Mouse (Mus musculus): ENCODE data around the gene Pole3. TPM values are rescaled to one million over a fixed set of nuclear protein-coding genes. Genes with fewer than 3 reads are reported as not detected.
A peak's percentile ranks its signal among the peaks of the same experiment; 100 is the strongest.

Pole3 gene
- 116 and 117 TPM in 2 replicates for polyA plus RNA-seq (2014; fragmentation: Nextera tagmentation; extraction: Ambion mirVana)

- Histone ChIP-seq H3K9me3 (ENCODE audit: control insufficient read depth, low read length) (no peaks in the 10 kb centered on the region), H3K36me3 (ENCODE audit: control insufficient read depth, insufficient read depth, low read length) (no peaks in the 10 kb centered on the region), H3K27ac (ENCODE audit: low read depth, low read length) (peak within 1 kb of the TSS; percentile 82), H3K4me3 (ENCODE audit: low read depth, low read length) (peak within 1 kb of the TSS; percentile 76), H3K4me1 (replicated peaks; ENCODE audit: control insufficient read depth, insufficient read depth, low read length) (no peaks in the 10 kb centered on the region; the same call in 1 of the 2 replicates), H3K9ac (ENCODE audit: low read depth, low read length) (peak within 1 kb of the TSS; percentile 84), H3K27me3 (ENCODE audit: control insufficient read depth, insufficient read depth, low read length) (no peaks in the 10 kb centered on the region), H3K4me2 (replicated peaks; ENCODE audit: low read depth, low read length) (peak within 1 kb of the TSS; percentile 78)
- ATAC-seq (ENCODE audit: low FRiP score) (peak; percentile 99), DNase-seq (ENCODE audit: low spot score) (peak; percentile 99)
- WGBS, result under 1% methylated on average over 59 of the region's 59 CpGs
Observed at GRCm38 (mm10) chr4:62524651-62525488, at the start of gene Pole3, which contains the start of gene 4933430I17Rik. TSS of gene Pole3 (minus strand) at chr4:62525068. TSS of gene 4933430I17Rik (plus strand) at chr4:62525369.

- WGBS, result 87% methylated on average over 5 of the region's 5 CpGs
Observed at GRCm38 (mm10) chr4:62570029-62570428, 45.2 kb upstream of the Pole3 start.

GRCm38 (mm10) chr4:62569603-62570002, 44.7 kb upstream of the Pole3 start:
- Histone ChIP-seq H3K9ac (ENCODE audit: low read depth, low read length) (no peak overlapping the region), H3K36me3 (ENCODE audit: control insufficient read depth, insufficient read depth, low read length) (no peaks in the 10 kb centered on the region), H3K4me1 (replicated peaks; ENCODE audit: control insufficient read depth, insufficient read depth, low read length) (no peaks in the 10 kb centered on the region), H3K4me3 (ENCODE audit: low read depth, low read length) (no peak overlapping the region), H3K4me2 (replicated peaks; ENCODE audit: low read depth, low read length) (no peak overlapping the region), H3K9me3 (ENCODE audit: control insufficient read depth, low read length) (no peaks in the 10 kb centered on the region), H3K27me3 (ENCODE audit: control insufficient read depth, insufficient read depth, low read length) (no peaks in the 10 kb centered on the region), H3K27ac (ENCODE audit: low read depth, low read length) (no peak overlapping the region)
- WGBS, result 93% methylated on average over 5 of the region's 5 CpGs
- DNase-seq (ENCODE audit: low spot score), result no peak
- ATAC-seq (ENCODE audit: low FRiP score), result no peak

More at GRCm38 (mm10) chr4:62570029-62570428, 45.2 kb upstream of the Pole3 start:
- no peaks in the 10 kb centered on the region for H3K4me1 ChIP-seq (replicated peaks; ENCODE audit: control insufficient read depth, insufficient read depth, low read length)
- H3K4me2 ChIP-seq (replicated peaks; ENCODE audit: low read depth, low read length), result no peak overlapping the region
- DNase-seq (ENCODE audit: low spot score) (no peak), ATAC-seq (ENCODE audit: low FRiP score) (no peak)
- no peaks in the 10 kb centered on the region for H3K27me3 ChIP-seq (ENCODE audit: control insufficient read depth, insufficient read depth, low read length)
- no peaks in the 10 kb centered on the region for H3K36me3 ChIP-seq (ENCODE audit: control insufficient read depth, insufficient read depth, low read length)
- H3K4me3 ChIP-seq (ENCODE audit: low read depth, low read length), result no peak overlapping the region
- no peak overlapping the region for H3K27ac ChIP-seq (ENCODE audit: low read depth, low read length)
- H3K9me3 ChIP-seq (ENCODE audit: control insufficient read depth, low read length), result no peaks in the 10 kb centered on the region
- no peak overlapping the region for H3K9ac ChIP-seq (ENCODE audit: low read depth, low read length)

GRCm38 (mm10) chr4:62568359-62568758, 43.5 kb upstream of the Pole3 start:
- H3K4me2 ChIP-seq (replicated peaks; ENCODE audit: low read depth, low read length), result no peak overlapping the region
- no peaks in the 10 kb centered on the region for H3K27me3 ChIP-seq (ENCODE audit: control insufficient read depth, insufficient read depth, low read length)
- H3K4me1 ChIP-seq (replicated peaks; ENCODE audit: control insufficient read depth, insufficient read depth, low read length), result no peaks in the 10 kb centered on the region
- no peak overlapping the region for H3K9ac ChIP-seq (ENCODE audit: low read depth, low read length)
- no peaks in the 10 kb centered on the region for H3K9me3 ChIP-seq (ENCODE audit: control insufficient read depth, low read length)
- DNase-seq (ENCODE audit: low spot score), result no peak
- 82% methylated on average over 1 of the region's 1 CpGs for WGBS
- H3K27ac ChIP-seq (ENCODE audit: low read depth, low read length), result no peak overlapping the region
- no peaks in the 10 kb centered on the region for H3K36me3 ChIP-seq (ENCODE audit: control insufficient read depth, insufficient read depth, low read length)
- no peak for ATAC-seq (ENCODE audit: low FRiP score)
- H3K4me3 ChIP-seq (ENCODE audit: low read depth, low read length), result no peak overlapping the region

- H3K27ac ChIP-seq (ENCODE audit: low read depth, low read length), result no peak overlapping the region
- H3K9ac ChIP-seq (ENCODE audit: low read depth, low read length), result no peak overlapping the region
- no peak overlapping the region for H3K4me3 ChIP-seq (ENCODE audit: low read depth, low read length)
- no peak overlapping the region for H3K4me2 ChIP-seq (replicated peaks; ENCODE audit: low read depth, low read length)
- H3K36me3 ChIP-seq (ENCODE audit: control insufficient read depth, insufficient read depth, low read length), result no peaks in the 10 kb centered on the region
- DNase-seq (ENCODE audit: low spot score), result no peak
- H3K27me3 ChIP-seq (ENCODE audit: control insufficient read depth, insufficient read depth, low read length), result no peaks in the 10 kb centered on the region
- H3K9me3 ChIP-seq (ENCODE audit: control insufficient read depth, low read length), result no peaks in the 10 kb centered on the region
- WGBS, result 95% methylated on average over 6 of the region's 6 CpGs
- no peaks in the 10 kb centered on the region for H3K4me1 ChIP-seq (replicated peaks; ENCODE audit: control insufficient read depth, insufficient read depth, low read length)
- ATAC-seq (ENCODE audit: low FRiP score), result no peak
Observed at GRCm38 (mm10) chr4:62567696-62568095, 42.8 kb upstream of the Pole3 start.

- WGBS, result 87% methylated on average over 4 of the region's 4 CpGs
- ATAC-seq (ENCODE audit: low FRiP score) (no peak), DNase-seq (ENCODE audit: low spot score) (no peak)
- H3K4me2 ChIP-seq (replicated peaks; ENCODE audit: low read depth, low read length), result no peak overlapping the region
- no peak overlapping the region for H3K27ac ChIP-seq (ENCODE audit: low read depth, low read length)
- no peaks in the 10 kb centered on the region for H3K36me3 ChIP-seq (ENCODE audit: control insufficient read depth, insufficient read depth, low read length)
- no peak overlapping the region for H3K4me3 ChIP-seq (ENCODE audit: low read depth, low read length)
- H3K9ac ChIP-seq (ENCODE audit: low read depth, low read length), result no peak overlapping the region
- no peaks in the 10 kb centered on the region for H3K9me3 ChIP-seq (ENCODE audit: control insufficient read depth, low read length)
- no peaks in the 10 kb centered on the region for H3K4me1 ChIP-seq (replicated peaks; ENCODE audit: control insufficient read depth, insufficient read depth, low read length)
- H3K27me3 ChIP-seq (ENCODE audit: control insufficient read depth, insufficient read depth, low read length), result no peaks in the 10 kb centered on the region
Observed at GRCm38 (mm10) chr4:62566530-62566929, 41.7 kb upstream of the Pole3 start.

GRCm38 (mm10) chr4:62562006-62562405, 37.1 kb upstream of the Pole3 start:
- Histone ChIP-seq H3K27ac (ENCODE audit: low read depth, low read length) (no peak overlapping the region), H3K36me3 (ENCODE audit: control insufficient read depth, insufficient read depth, low read length) (no peaks in the 10 kb centered on the region), H3K4me2 (replicated peaks; ENCODE audit: low read depth, low read length) (no peak overlapping the region), H3K9me3 (ENCODE audit: control insufficient read depth, low read length) (no peaks in the 10 kb centered on the region), H3K4me3 (ENCODE audit: low read depth, low read length) (no peak overlapping the region), H3K27me3 (ENCODE audit: control insufficient read depth, insufficient read depth, low read length) (no peaks in the 10 kb centered on the region), H3K4me1 (replicated peaks; ENCODE audit: control insufficient read depth, insufficient read depth, low read length) (no peaks in the 10 kb centered on the region), H3K9ac (ENCODE audit: low read depth, low read length) (no peak overlapping the region)
- 80% methylated on average over 4 of the region's 4 CpGs for WGBS
- peak; percentile 9 for DNase-seq (ENCODE audit: low spot score)
- ATAC-seq (ENCODE audit: low FRiP score), result no peak

GRCm38 (mm10) chr4:62561630-62562001, 36.7 kb upstream of the Pole3 start:
- Histone ChIP-seq H3K9ac (ENCODE audit: low read depth, low read length) (no peak overlapping the region), H3K4me3 (ENCODE audit: low read depth, low read length) (no peak overlapping the region)
- 74% methylated on average over 3 of the region's 3 CpGs for WGBS

More at GRCm38 (mm10) chr4:62561630-62562001, 36.7 kb upstream of the Pole3 start:
- Histone ChIP-seq H3K27me3 (ENCODE audit: control insufficient read depth, insufficient read depth, low read length) (no peaks in the 10 kb centered on the region), H3K9me3 (ENCODE audit: control insufficient read depth, low read length) (no peaks in the 10 kb centered on the region), H3K27ac (ENCODE audit: low read depth, low read length) (no peak overlapping the region), H3K36me3 (ENCODE audit: control insufficient read depth, insufficient read depth, low read length) (no peaks in the 10 kb centered on the region), H3K4me1 (replicated peaks; ENCODE audit: control insufficient read depth, insufficient read depth, low read length) (no peaks in the 10 kb centered on the region), H3K4me2 (replicated peaks; ENCODE audit: low read depth, low read length) (no peak overlapping the region)
- DNase-seq (ENCODE audit: low spot score), result no peak
- peak; percentile 25; the same call in 1 of the 2 replicates for ATAC-seq (ENCODE audit: low FRiP score)
